Comparison of ENCODE assay signal across 10 mouse cellular contexts in the genomic region with DNA sequence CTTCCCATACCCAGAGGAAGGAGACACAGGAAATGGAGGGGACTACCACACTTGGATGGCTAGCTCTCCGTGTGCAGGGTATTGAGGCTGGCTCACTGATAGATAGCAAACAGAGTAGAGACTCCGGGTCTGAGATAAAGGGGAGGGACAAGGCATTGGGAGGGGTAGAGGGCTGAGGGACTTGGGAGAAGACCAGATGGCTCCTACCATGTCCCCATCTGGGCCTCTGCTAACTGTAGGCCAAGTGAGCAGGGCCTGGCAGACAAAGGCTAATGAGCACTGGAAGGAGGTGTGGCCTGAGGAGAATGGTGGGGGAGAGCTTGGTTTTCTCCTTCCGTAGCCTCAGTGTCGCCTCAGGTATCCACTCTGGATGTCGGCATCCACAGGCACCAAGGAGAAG. TPM values are rescaled to one million over a fixed set of nuclear protein-coding genes. Genes with fewer than 3 reads are reported as not detected.
DNase-seq lines count a peak whose midpoint lies in the region; ATAC-seq lines count a peak whose summit lies in the region.
"Had no signal": no experiment of that assay in that cellular context is flagged by ENCODE, and none has a peak within 500 bp of the region (broad histone marks: within the 10 kb centered on the region; RNA-seq: fewer than 3 reads in every experiment).

No protein-coding gene starts in this region.

- H3K36me3 ChIP-seq in forebrain, embryonic 13.5 days (ENCODE audit: poor library complexity, severe bottlenecking): no peaks in the 10 kb centered on the region
- no peaks in the 10 kb centered on the region for H3K36me3 ChIP-seq in liver, embryonic 13.5 days
- H3K36me3 ChIP-seq in kidney, embryonic 16.5 days (ENCODE audit: insufficient read depth, low read length): no peaks in the 10 kb centered on the region

- 64% methylated on average over 5 of the region's 5 CpGs for WGBS in forebrain, embryonic 13.5 days
- 34% methylated on average over 5 of the region's 5 CpGs for WGBS in liver, embryonic 13.5 days (ENCODE audit: insufficient replicate concordance)
- 70% methylated on average over 5 of the region's 5 CpGs for WGBS in kidney, embryonic 16.5 days

- no peak overlapping the region for H3K4me2 ChIP-seq in forebrain, embryonic 13.5 days
- peak overlapping the region; percentile 75 for H3K4me2 ChIP-seq in liver, embryonic 13.5 days
- H3K4me2 ChIP-seq in kidney, embryonic 16.5 days (replicated peaks; ENCODE audit: low read depth, low read length): no peak overlapping the region

- H3K27me3 ChIP-seq in forebrain, embryonic 13.5 days: no peaks in the 10 kb centered on the region
- H3K27me3 ChIP-seq in liver, embryonic 13.5 days: peaks cover 33% of the 10 kb centered on the region
- H3K27me3 ChIP-seq in kidney, embryonic 16.5 days (ENCODE audit: insufficient read depth, low read length): no peaks in the 10 kb centered on the region

- no peak overlapping the region for H3K4me3 ChIP-seq in forebrain, embryonic 13.5 days
- H3K4me3 ChIP-seq in liver, embryonic 13.5 days (replicated peaks): peak overlapping the region; percentile 18
- no peak overlapping the region for H3K4me3 ChIP-seq in kidney, embryonic 16.5 days (ENCODE audit: low read length)

- ATAC-seq in forebrain, embryonic 13.5 days: peak; percentile 81
- ATAC-seq in liver, embryonic 13.5 days (ENCODE audit: low read depth): peak; percentile 34
- no peak for ATAC-seq in kidney, embryonic 16.5 days (ENCODE audit: low FRiP score, low TSS enrichment)

- no peak overlapping the region for H3K27ac ChIP-seq in forebrain, embryonic 13.5 days
- peak overlapping the region; percentile 100 for H3K27ac ChIP-seq in liver, embryonic 13.5 days
- no peak overlapping the region for H3K27ac ChIP-seq in kidney, embryonic 16.5 days (ENCODE audit: low read length)

- DNase-seq in adipocyte (ENCODE audit: low spot score): peak; percentile 17
- DNase-seq in cerebellum, adult 11-12 months: peak; percentile 84
- peak; percentile 44 for DNase-seq in liver, embryonic 13.5 days
- DNase-seq in spleen, adult 18-20 months: no peak
- no peak for DNase-seq in layer of hippocampus, adult 18-20 months (ENCODE audit: low spot score in 2 of 2)
- no peak for DNase-seq in frontal cortex, postnatal 36 days (ENCODE audit: low spot score in 2 of 2)
- DNase-seq: heart, postnatal 4 days; thymus, postnatal 25 days had no signal

- H3K9me3 ChIP-seq in forebrain, embryonic 13.5 days (replicated peaks): no peaks in the 10 kb centered on the region
- no peaks in the 10 kb centered on the region for H3K9me3 ChIP-seq in liver, embryonic 13.5 days (replicated peaks)
- no peaks in the 10 kb centered on the region for H3K9me3 ChIP-seq in kidney, embryonic 16.5 days (ENCODE audit: low read length)

- H3K4me1 ChIP-seq in forebrain, embryonic 13.5 days: peaks cover 4% of the 10 kb centered on the region; the same call in 1 of the 2 replicates
- peaks cover 77% of the 10 kb centered on the region for H3K4me1 ChIP-seq in liver, embryonic 13.5 days (replicated peaks)
- H3K4me1 ChIP-seq in kidney, embryonic 16.5 days (ENCODE audit: insufficient read depth, low read length): no peaks in the 10 kb centered on the region

- H3K9ac ChIP-seq in forebrain, embryonic 13.5 days: no peak overlapping the region
- peak overlapping the region; percentile 79 for H3K9ac ChIP-seq in liver, embryonic 13.5 days
- H3K9ac ChIP-seq in kidney, embryonic 16.5 days (replicated peaks; ENCODE audit: low read length): no peak overlapping the region

RNA-seq across cellular contexts. Expression of a gene that starts 50.8 kb away (rescaled TPM):
- 21.0 and 26.7 TPM in 2 replicates for polyA plus RNA-seq in forebrain, embryonic 13.5 days (2015; fragmentation: Nextera tagmentation; extraction: Ambion mirVana)
- 31.0 and 33.3 TPM in 2 replicates for polyA plus RNA-seq in liver, embryonic 13.5 days (2015; fragmentation: Nextera tagmentation; extraction: Ambion mirVana)
- polyA plus RNA-seq in kidney, embryonic 16.5 days (2015; fragmentation: Nextera tagmentation; extraction: Ambion mirVana): 19.2 and 32.1 TPM in 2 replicates
- total RNA-seq in layer of hippocampus, adult 18-20 months (2021): 10 to 100 TPM; 66.9 to 77.8 TPM

Comparison
In these comparisons a context has a peak if more than half of its experiments do, and no peak if none do; other contexts are left out.
1. DNase-seq: peak in adipocyte (single experiment), cerebellum, adult 11-12 months (single experiment) and liver, embryonic 13.5 days (single experiment); none in spleen, adult 18-20 months (0 of 2), layer of hippocampus, adult 18-20 months (0 of 2) and frontal cortex, postnatal 36 days (0 of 2).